Mouse (Mus musculus) left cerebral cortex, postnatal 4 days (tissue): ENCODE measurements at regions not wholly inside any gene's neighbourhood (a gene's known extent, or its start where the extent isn't known, plus 50 kb on each side); places are given as distances from the start of the nearest gene placed in this dataset.

Experiments
- DNase-seq: peaks from one replicate; pipeline ENCODE4 v3.0.0-alpha.2; 2022
- intact Hi-C: fragments of 180-260 bp; cut with DNase I; formaldehyde crosslinking; loops from one replicate; pipeline ENCODE4 v1.15.1; 2025

- intact Hi-C loops, result no loop called here
- no peak for DNase-seq
These were observed 50.6 kb upstream of the Larp1 start for GRCm38 (mm10) chr11:57958233-57958632.

- no peak for DNase-seq
- intact Hi-C loops, result no loop called here
These were observed 52.0 kb upstream of the Larp1 start for GRCm38 (mm10) chr11:57956909-57957308.

- intact Hi-C loops, result no loop called here
These were observed 52.8 kb upstream of the Larp1 start for GRCm38 (mm10) chr11:57956076-57956475.

GRCm38 (mm10) chr11:57955476-57955875 is 53.4 kb upstream of the Larp1 start:
- intact Hi-C loops, result no loop called here
- DNase-seq, result no peak

More at GRCm38 (mm10) chr11:57956076-57956475, 52.8 kb upstream of the Larp1 start:
- DNase-seq, result no peak

- intact Hi-C loops, result loop anchor here (5.0 kb wide), 2 partner anchors 103 to 143 kb away; no protein-coding TSS in a partner anchor
- no peak for DNase-seq
These were observed 54.2 kb upstream of the Larp1 start for GRCm38 (mm10) chr11:57954510-57955184.

DNA sequence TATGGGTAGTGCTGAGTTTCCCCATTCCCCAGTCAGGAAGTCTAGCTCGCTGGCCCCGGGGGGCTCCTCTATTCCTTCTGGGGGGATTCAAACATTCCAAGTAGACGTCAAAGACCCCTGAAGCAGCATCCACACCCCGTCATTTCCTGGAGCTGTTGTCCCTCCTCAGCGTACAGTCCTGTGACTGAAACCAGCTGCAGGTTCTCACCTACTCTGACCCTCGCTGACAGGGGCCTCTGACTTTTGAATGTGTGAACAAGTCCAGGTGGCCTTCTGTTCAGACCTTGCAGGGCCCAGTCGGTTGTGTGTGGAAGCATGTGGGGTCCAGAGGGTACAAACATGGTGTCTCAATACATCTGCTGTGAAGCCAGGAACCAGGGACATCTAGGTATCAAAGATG is 55.2 kb upstream of the Larp1 start:
- no peak for DNase-seq
- intact Hi-C loops, result loop anchor here (5.0 kb wide), 2 partner anchors 104 to 144 kb away; no protein-coding TSS in a partner anchor

DNA sequence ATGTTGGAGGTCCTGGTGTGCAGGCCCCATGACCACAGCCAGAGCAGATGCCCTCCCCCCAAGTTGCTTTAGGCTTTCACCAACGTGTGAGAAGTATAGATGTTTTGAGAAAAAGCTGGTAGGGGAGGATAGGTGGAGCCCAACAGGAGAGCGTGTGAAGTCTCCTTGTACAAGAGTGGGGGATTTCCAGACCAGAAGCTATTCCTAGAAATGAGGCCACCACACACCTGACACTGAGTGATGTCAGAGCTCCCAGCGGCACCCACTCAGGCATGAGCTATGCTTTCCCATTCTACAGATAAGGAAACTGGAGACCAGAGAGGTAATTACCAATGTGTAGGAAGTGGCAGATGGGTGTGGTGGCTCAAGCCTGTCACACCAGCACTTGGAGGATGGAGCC is 56.2 kb upstream of the Larp1 start:
- intact Hi-C loops, result loop anchor here (5.0 kb wide), 2 partner anchors 105 to 145 kb away; no protein-coding TSS in a partner anchor
- no peak for DNase-seq

- no peak for DNase-seq
- intact Hi-C loops, result loop anchor here (5.0 kb wide), 2 partner anchors 106 to 146 kb away; no protein-coding TSS in a partner anchor
These were observed 57.1 kb upstream of the Larp1 start for GRCm38 (mm10) chr11:57951541-57952326.

GRCm38 (mm10) chr11:57950989-57951388 is 57.9 kb upstream of the Larp1 start:
- intact Hi-C loops, result loop anchor here (5.0 kb wide), 2 partner anchors 106 to 146 kb away; no protein-coding TSS in a partner anchor
- no peak for DNase-seq

DNA sequence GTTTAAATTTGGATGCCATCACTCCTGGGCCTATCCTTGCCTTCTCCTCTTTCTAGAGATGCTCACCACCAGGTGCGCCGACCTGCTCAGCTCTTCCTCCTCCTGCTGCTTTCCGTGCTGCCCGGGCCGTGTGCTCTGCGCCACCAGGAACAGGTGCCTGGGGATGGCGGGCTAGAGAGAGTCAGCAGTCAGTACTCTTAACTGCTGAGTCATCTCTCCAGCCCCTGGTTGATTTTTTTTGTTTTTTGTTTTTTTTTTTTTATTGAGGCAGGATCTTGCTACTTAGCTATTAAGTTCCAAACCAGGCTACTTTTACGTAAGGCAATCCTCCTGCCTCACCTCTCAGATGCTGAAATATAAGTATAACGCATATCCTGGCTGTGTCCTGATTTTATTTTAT is 59.8 kb upstream of the Larp1 start:
- intact Hi-C loops, result no loop called here
- no peak for DNase-seq

GRCm38 (mm10) chr11:57947347-57947746 is 61.5 kb upstream of the Larp1 start:
- intact Hi-C loops, result no loop called here
- DNase-seq, result no peak

DNA sequence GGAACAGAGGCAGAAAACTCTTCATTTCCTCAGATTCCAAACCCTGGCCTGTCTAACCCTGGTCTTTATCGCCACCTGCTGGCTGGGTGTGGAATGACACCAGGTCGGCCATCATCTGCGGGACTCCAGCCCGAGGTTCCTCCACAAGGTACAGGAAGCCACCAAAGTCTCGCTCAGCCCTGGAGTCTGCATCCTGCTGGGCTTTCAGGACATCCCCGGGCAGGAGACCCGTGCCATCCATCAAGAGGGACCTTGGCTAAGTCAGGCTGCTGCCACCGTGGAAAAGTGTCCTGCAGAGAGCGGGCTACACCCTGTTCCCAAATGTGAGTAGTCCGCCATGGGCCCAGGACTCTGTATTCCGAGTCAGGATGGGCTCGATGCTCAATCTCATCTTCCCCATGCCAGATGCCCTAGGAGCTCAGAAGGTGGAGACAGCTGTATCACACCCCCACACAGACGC is 74.4 kb upstream of the Larp1 start:
- peak; percentile 85 for DNase-seq
- intact Hi-C loops, result loop anchor here (5.0 kb wide), 2 partner anchors 112 to 457 kb away; no protein-coding TSS in a partner anchor

DNA sequence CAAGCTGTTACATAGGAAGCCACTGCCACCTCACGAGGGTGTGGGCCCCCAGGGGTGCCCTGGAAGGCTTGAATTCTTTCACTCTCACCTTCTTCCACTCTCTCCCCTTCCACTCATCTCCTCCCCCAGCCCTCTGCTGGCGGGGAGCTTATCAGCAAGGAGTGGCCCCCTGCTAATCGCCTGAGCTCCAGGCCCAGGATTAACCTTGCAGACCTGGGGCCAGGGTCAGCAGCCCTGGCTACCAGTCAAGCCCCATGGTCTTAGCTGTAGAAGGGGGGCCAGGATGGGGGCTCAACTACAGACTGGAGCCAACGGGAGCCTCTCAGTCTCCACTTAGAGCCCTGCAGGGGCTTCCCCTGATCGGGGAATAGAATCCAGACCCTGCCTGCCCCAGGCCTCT is 75.8 kb upstream of the Larp1 start:
- DNase-seq, result no peak
- intact Hi-C loops, result loop anchor here (5.0 kb wide), 2 partner anchors 111 to 456 kb away; no protein-coding TSS in a partner anchor

DNA sequence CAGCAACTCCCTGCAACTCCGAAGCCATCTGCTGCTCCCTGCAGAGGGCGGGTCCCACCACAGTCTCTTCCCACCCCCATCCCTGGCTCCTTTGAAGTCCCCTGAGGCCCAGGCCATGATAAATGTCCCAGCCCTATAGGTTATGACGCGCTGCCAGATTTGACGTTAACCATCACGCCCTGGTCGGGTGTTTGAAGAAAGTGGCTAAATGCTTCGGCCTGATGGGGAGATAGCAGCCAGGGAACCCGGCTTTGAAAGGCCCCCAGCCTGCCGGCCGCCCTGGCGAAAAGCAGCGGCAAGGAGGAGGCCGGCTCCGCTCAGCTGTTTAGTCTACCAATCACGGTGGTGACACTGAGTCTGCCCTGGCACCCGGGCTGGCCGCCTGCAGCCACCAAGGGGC is 79.4 kb upstream of the Larp1 start:
- intact Hi-C loops, result no loop called here
- DNase-seq, result no peak

DNA sequence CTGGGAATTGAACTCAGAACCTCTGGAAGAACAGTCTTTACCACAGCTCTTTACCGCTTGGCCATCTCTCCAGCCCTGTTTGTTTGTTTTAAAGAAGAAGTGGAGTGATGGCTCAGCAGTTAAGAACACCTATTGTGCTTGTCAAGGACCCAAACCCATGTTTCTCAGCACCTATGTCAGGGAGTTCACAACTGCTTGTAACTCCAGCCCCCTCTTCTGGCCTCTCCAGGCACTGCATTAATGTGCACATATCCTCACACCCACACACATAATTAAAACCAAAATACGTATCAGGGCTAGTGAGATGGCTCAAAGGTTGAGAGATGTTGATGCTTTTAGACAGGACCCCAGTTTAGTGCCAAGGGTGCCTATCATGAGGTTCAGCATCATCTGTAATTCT is 87.6 kb upstream of the Hand1 start:
- intact Hi-C loops, result no loop called here
- no peak for DNase-seq

- no peak for DNase-seq
- intact Hi-C loops, result no loop called here
These were observed 85.9 kb upstream of the Hand1 start for GRCm38 (mm10) chr11:57918447-57919059.

GRCm38 (mm10) chr11:57917974-57918373 is 85.4 kb upstream of the Hand1 start:
- intact Hi-C loops, result no loop called here

DNA sequence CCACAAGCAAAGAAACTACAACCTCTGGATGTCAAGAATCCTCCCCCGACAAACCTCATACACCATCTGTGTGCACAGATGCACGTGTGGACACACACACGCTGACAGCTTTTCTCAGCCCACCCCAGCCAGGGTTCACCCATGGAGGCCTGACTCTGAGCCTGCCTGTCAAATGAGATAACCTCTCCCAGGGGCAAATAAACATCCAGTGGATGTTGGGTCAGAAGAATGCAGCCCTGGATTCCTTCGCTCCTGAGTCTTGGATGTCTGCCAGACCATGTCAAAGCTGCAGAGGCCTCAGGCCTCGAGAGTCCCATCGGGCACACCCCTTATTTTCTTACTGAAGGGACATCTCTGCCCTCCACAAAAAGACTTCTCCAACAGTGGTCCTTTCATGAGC is 83.4 kb upstream of the Hand1 start:
- intact Hi-C loops, result no loop called here
- no peak for DNase-seq

More at GRCm38 (mm10) chr11:57917974-57918373, 85.4 kb upstream of the Hand1 start:
- DNase-seq, result no peak

DNA sequence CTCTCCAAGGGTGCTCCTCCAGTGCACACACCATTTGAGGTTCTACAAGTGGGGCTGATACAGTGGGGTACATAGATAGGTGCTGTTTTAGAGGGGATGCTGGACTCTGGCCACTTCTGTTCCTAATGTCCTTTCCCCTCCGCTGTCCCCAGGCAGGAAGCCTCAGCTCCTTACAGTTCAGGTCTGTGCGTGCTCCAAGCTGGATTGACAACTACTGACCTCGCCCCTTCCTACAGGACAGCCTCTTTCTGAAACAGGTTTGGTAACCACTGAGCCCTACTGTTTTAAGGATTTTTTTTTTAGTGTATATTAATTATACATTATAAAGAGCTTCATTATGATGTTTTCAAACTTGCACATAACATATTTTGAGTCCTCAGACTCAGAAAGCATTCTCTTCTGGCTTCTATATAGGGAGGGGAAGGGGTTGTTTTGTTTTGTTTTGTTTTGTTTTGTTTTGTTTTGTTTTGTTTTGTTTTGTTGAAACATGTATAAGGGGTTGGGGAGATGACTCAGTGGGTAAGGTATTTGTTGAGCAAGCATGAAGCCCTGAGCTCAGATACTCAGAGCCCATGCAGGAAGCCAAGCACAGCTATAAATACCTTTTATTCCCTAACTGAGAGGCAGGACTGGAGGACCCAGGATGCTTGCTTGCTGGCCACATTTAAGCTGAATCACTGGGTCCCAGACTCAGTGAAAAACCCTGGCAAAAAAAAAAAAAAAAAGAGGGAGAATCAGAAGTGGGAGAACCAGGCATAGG is 81.4 kb upstream of the Hand1 start:
- no peak for DNase-seq
- intact Hi-C loops, result no loop called here

- no peak for DNase-seq
- intact Hi-C loops, result no loop called here
These were observed 80.5 kb upstream of the Hand1 start for GRCm38 (mm10) chr11:57913020-57913699.
